Mouse (Mus musculus) limb, embryonic 11.5 days (tissue): ENCODE measurements at regions not wholly inside any gene's neighbourhood (a gene's known extent, or its start where the extent isn't known, plus 50 kb on each side); places are given as distances from the start of the nearest gene placed in this dataset.

Experiments used
- ATAC-seq: fragments of 200-750 bp; cut with Nextera tagmentation; 2 replicates; pipeline ENCODE4 v1.8.0; 2017; ENCODE audit warnings: low read depth; ENCODE audit not compliant: insufficient number of reproducible peaks, low FRiP score, low TSS enrichment
- DNase-seq: peaks from one replicate; pipeline ENCODE4 v3.0.0-alpha.2; 2015; ENCODE audit warnings: low spot score
- H3K27ac ChIP-seq: fragments of 300-500 bp; sonication (generic); replicated peaks from 2 replicates; pipeline ENCODE4 v1.5.1; 2014; ENCODE audit warnings: low read depth, mild to moderate bottlenecking, low read length
- H3K27me3 ChIP-seq: fragments of 300-500 bp; sonication (generic); 2 replicates; pipeline ENCODE4 v1.6.1; 2014; ENCODE audit warnings: mild to moderate bottlenecking, low read length, mixed read lengths; ENCODE audit not compliant: control insufficient read depth, insufficient read depth
- H3K36me3 ChIP-seq: fragments of 300-500 bp; sonication (generic); 2 replicates; pipeline ENCODE4 v1.6.1; 2014; ENCODE audit warnings: mild to moderate bottlenecking, low read length, moderate library complexity, mixed read lengths; ENCODE audit not compliant: control insufficient read depth, insufficient read depth
- H3K4me1 ChIP-seq: fragments of 300-500 bp; sonication (generic); 2 replicates; pipeline ENCODE4 v1.6.1; 2014; ENCODE audit warnings: low read length, mixed read lengths; ENCODE audit not compliant: control insufficient read depth, insufficient read depth
- H3K4me2 ChIP-seq: fragments of 300-500 bp; sonication (generic); 2 replicates; pipeline ENCODE4 v1.6.1; 2014; ENCODE audit warnings: low read depth, mild to moderate bottlenecking, moderate library complexity; ENCODE audit not compliant: severe bottlenecking
- H3K4me3 ChIP-seq: fragments of 300-500 bp; sonication (generic); 2 replicates; pipeline ENCODE4 v1.5.1; 2014; ENCODE audit warnings: low read depth, low read length
- H3K9ac ChIP-seq: fragments of 300-500 bp; sonication (generic); 2 replicates; pipeline ENCODE4 v1.6.1; 2014; ENCODE audit warnings: mild to moderate bottlenecking, low read length
- H3K9me3 ChIP-seq: fragments of 300-500 bp; sonication (generic); 2 replicates; pipeline ENCODE4 v1.6.1; 2016; ENCODE audit warnings: low read length; ENCODE audit not compliant: control insufficient read depth
- WGBS: fragments of 180-500 bp; shearing (Covaris S2); extraction: QIAGEN DNeasy Blood & Tissue Kit; methylation state at CpG from one replicate; pipeline ENCODE4 v1.1.7; 2014; 5-methylcytosine and 5-hydroxymethylcytosine counted together

DNA sequence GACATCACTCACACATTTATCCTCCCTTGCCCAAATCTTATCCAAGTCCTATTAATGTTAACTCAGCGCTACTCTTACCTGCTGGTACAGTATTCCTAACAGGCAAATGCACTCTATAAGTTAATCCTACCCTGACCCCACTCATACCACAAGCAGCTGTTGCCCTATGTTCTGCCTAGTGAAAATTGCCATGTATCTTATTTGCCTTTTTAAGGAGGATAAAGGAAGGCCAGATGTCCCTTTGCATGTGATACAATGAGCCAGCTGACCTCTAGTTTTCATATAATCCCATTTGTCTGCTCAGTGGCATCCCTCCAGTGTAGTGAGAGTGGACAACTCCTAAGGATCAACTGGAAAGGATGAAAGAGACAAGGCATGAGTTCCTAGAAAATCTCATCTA, 67.9 kb upstream of the Ctso start:
- Histone ChIP-seq H3K4me2 (no peak overlapping the region), H3K9me3 (no peaks in the 10 kb centered on the region), H3K36me3 (no peaks in the 10 kb centered on the region), H3K27me3 (no peaks in the 10 kb centered on the region), H3K4me1 (no peaks in the 10 kb centered on the region), H3K27ac (no peak overlapping the region), H3K9ac (no peak overlapping the region), H3K4me3 (no peak overlapping the region)
- ATAC-seq, result no peak
- no peak for DNase-seq
- WGBS, result 87% methylated on average over 1 of the region's 1 CpGs
